Mouse (Mus musculus): ENCODE measurements around the gene Lpar2. TPM values are rescaled to one million over a fixed set of nuclear protein-coding genes. Genes with fewer than 3 reads are reported as not detected.

Lpar2 gene
- total RNA-seq (2023) = 1 to 10 TPM; 6.0 to 6.4 TPM

DNA sequence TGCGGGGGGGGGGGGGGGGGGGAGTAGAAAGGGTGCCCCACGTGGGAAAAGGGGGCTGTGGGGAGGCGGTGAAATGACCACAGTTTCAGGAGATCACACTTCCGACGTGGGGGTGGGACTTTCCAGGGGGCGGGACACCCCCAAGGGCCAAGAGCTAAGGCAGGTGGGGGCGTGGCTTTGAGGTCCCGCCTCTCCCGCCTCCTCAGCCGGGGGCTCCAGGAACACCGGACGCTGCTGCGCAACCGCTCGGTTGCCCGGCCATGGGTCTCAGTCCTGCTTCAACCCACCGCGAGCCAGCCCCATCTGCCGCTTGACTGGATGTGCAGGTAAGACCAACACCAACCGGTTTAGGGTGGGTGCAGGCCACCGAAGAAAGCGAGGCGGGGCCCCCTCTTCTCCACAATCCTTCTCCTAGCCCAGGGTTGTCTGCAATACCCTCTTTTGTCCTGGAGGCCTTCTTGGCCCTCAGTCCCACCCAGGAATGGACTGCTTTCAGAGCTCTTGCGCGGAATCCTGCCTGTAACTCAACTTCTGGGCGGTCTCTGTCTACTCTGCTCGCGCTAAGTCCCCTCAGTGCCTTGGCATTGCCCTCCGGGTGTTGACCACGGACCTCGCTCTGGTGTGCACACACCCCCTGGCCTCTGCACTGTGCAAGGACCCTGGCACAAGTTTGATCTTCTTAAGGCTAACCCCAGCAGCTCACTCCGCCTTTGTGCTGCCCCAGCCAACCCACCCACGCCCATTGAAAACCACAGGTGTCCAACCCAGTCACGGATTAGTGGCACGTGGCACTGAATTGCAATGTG, at the start of gene Lpar2:
Lpar2 (plus strand) TSS at position 44 of the 806 bp plus-strand sequence.

GRCm38 (mm10) chr8:69774503-69775148, 47.6 kb upstream of the Lpar2 start, which contains the start of gene Gm20422:
Gene Gm20422 (minus strand): TSS chr8:69774886.

GRCm38 (mm10) chr8:69790773-69791367, 31.4 kb upstream of the Lpar2 start, which contains the start of the genes Atp13a1 and Zfp866:
Gene Atp13a1 (plus strand): TSS chr8:69791163.
Gene Zfp866 (minus strand): TSS chr8:69791178.

DNA sequence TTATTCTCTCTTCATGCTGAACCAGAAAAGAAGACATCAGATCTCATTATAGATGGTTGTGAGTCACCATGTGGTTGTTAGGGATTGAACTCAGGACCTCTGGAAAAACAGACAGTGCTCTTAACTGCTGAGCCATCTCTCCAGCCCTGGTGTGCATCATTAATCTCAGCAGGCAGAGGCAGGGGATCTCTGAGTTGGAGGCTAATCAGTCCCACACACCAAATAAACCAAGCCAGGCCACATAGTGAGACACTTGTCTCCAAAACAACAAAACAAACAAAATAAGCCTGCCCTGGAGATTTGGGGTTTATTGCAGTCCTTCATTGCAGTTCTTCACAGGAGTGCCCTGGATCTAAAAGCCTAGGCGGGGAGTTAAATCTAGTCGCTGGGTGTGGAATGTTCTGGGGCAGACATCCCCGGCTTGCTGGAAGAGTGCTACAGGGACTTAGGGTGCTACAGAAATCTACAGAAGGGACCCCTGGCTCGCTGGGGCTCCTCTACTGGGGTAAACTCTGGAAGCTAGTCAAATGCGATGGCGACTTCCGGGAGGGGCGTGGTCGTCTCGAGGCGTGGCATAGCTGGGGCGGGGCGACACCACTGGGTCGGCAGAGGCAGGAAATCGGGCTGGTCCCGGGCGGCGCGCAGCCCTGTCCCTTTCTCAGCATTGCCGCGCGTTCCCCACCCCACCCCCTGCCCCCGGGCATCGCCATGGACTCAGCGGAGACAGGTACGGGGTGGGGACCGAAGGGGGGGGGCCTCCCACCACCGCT, 13.9 kb upstream of the Lpar2 start, which contains the start of gene Gmip:
Gmip (plus strand) TSS at position 586 of the 770 bp plus-strand sequence.

DNA sequence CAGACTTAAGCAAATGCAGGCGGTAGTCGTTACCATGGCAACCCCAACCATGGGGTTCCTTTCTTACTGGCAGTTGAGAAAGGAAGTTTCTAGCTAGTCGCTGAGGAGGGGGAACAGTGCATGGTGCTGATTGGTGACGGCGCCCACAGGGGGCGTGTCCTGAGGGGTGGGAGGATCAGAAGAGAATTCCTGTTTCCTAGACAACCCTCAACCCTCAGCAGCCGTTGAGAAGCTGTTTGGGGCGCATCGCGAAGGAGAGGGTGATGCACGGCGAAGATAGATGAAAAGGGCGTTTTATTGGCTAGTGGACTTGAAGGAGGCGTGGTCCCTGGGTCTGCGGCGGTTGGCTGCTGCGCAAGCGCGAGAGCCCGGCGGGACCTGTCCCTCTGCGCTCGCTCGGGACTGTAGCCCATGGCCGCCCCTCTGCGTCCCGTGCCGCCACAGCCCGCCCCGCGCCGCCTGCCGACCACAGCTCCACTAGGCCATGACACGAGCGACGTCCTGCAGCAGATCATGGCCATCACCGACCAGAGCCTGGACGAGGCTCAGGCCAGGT, 10.1 kb downstream of the Lpar2 start, which contains the start of gene Pbx4:
Pbx4 (plus strand) TSS at position 194 of the 556 bp plus-strand sequence.

Other genes with a start within 250 kb of the Lpar2 start
- gene Zfp868, start 196.9 kb upstream of the Lpar2 start, total RNA-seq (2023) = 10 to 100 TPM; 53.0 to 60.0 TPM
- under 1 TPM; 0.50 TPM for gene Zfp964, start 167.9 kb upstream of the Lpar2 start, total RNA-seq (2023)
- gene Zfp869, start 111.7 kb upstream of the Lpar2 start, total RNA-seq (2023) = 10 to 100 TPM; 47.6 to 51.0 TPM
- gene Zfp963, start 72.5 kb upstream of the Lpar2 start, total RNA-seq (2023) = 1 to 10 TPM; 4.3 to 4.9 TPM
- 1 to 10 TPM in 1 of 2 experiments, not detected in 1; 1.7 TPM for gene Gm20422, start 47.5 kb upstream of the Lpar2 start, total RNA-seq (2023)
- gene Atp13a1, start 31.3 kb upstream of the Lpar2 start, total RNA-seq (2023) = 10 to 100 TPM; 67.1 to 68.6 TPM
- gene Zfp866, start 31.3 kb upstream of the Lpar2 start, total RNA-seq (2023) = 10 to 100 TPM; 29.9 to 33.7 TPM
- gene Gmip, start 13.8 kb upstream of the Lpar2 start, total RNA-seq (2023) = 100 to 1,000 TPM; 262 to 263 TPM
- 1 to 10 TPM; 8.3 TPM for gene Pbx4, start 10.1 kb downstream of the Lpar2 start, total RNA-seq (2023)
- gene Cilp2, start 65.3 kb downstream of the Lpar2 start, total RNA-seq (2023) = under 1 TPM in 1 of 2 experiments, not detected in 1; 0.12 TPM
- 1 to 10 TPM in 1 of 2 experiments, under 1 TPM in 1; 0.44 to 1.3 TPM for gene Tssk6, start 79.8 kb downstream of the Lpar2 start, total RNA-seq (2023)
- gene Ndufa13, start 80.1 kb downstream of the Lpar2 start, total RNA-seq (2023) = 10 to 100 TPM; 53.3 to 66.9 TPM
- gene Yjefn3, start 80.3 kb downstream of the Lpar2 start, total RNA-seq (2023) = 1 to 10 TPM; 2.9 to 4.6 TPM
- 100 to 1,000 TPM; 104 to 106 TPM for gene Gatad2a, start 174.0 kb downstream of the Lpar2 start, total RNA-seq (2023)
- gene Mau2, start 220.3 kb downstream of the Lpar2 start, total RNA-seq (2023) = 100 to 1,000 TPM; 129 to 135 TPM
- gene Sugp1, start 220.4 kb downstream of the Lpar2 start, total RNA-seq (2023) = 10 to 100 TPM; 46.4 to 48.4 TPM

Measured in T-cell, adult 66 days (primary cell).